Mouse (Mus musculus): Measurements from ENCODE around the gene Gaa.

DNA sequence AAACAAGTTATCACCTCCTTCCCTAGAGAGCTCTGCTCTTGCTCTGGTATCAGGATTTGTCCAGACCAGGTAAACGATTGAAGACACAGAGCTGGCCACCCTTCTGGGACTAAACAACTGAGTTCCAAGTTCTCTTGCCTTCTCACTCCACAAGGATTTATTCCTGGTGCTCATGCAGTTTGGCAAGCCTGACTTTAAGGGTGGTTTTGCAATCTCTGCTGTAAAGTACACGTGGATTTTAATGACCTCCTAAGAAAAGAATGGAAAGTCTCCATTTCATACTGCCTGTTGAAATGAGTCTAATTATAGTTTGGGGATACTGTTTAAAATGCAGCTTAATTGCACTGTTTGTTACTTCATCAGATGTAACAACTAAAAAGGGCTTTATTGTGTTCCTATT lies 33.3 kb downstream of the Gaa start:
- no peak for TF ChIP-seq CTCF (IDR thresholded peaks at IDR 0.05; ENCODE audit: borderline replicate concordance, control insufficient read depth, extremely low read depth, insufficient read depth, low read length, poor library complexity)
- TF ChIP-seq POLR2A (IDR thresholded peaks at IDR 0.05; ENCODE audit: control insufficient read depth, extremely low read depth, insufficient read depth, low read length, poor library complexity) = no peak
